Mouse (Mus musculus) urinary bladder, postnatal 36 days (tissue): ENCODE measurements around the gene Olfr1002.
"Not testable (repeated sequence)": the region's sequence is repeated elsewhere in the genome, so short reads cannot be mapped to it uniquely, and the experiment has no call there.

Experiments
- DNase-seq, 2 experiments: peaks; one replicate each; pipeline ENCODE4 v3.0.0; 2022; ENCODE audit warnings: low spot score in 2 of 2, mixed read lengths in 1 of 2

Gene Olfr1002

GRCm38 (mm10) chr2:85650604-85651003, at the start of gene Olfr1002:
Gene Olfr1002 (minus strand): TSS chr2:85650704.
- DNase-seq = no peak

- no peak for DNase-seq
Measured at GRCm38 (mm10) chr2:85689131-85689530, 38.6 kb upstream of the Olfr1002 start, which contains the start of gene Olfr1008. Gene Olfr1008 (plus strand): TSS chr2:85689431.

GRCm38 (mm10) chr2:85678667-85679066, 28.2 kb upstream of the Olfr1002 start, which contains the start of gene Olfr1006:
Gene Olfr1006 (minus strand): TSS chr2:85678767.
- DNase-seq = no peak

GRCm38 (mm10) chr2:85664355-85664754, 13.9 kb upstream of the Olfr1002 start, which contains the start of gene Olfr154:
Gene Olfr154 (minus strand): TSS chr2:85664455.
- DNase-seq = not testable (repeated sequence)

GRCm38 (mm10) chr2:85611803-85612202, 38.7 kb downstream of the Olfr1002 start, which contains the start of gene Olfr1000:
Gene Olfr1000 (minus strand): TSS chr2:85611903.
- no peak for DNase-seq
